Mouse (Mus musculus): Measurements from ENCODE around the gene Tmigd1. TPM values are rescaled to one million over a fixed set of nuclear protein-coding genes. Genes with fewer than 3 reads are reported as not detected.

The Tmigd1 gene
- 0.06 TPM in 1 of 2 replicates, not detected in the other for polyA plus RNA-seq (2015; fragmentation: Nextera tagmentation; extraction: Ambion mirVana)

GRCm38 (mm10) chr11:76901579-76902361 is at the start of gene Tmigd1:
Gene Tmigd1 (plus strand): TSS chr11:76902159.
- Histone ChIP-seq H3K4me3 (ENCODE audit: low read depth, low read length) (no peak within 1 kb of the TSS), H3K27ac (ENCODE audit: low read length) (no peak within 1 kb of the TSS), H3K27me3 (ENCODE audit: control insufficient read depth, insufficient read depth, low read depth, low read length) (no peaks in the 10 kb centered on the region), H3K4me1 (ENCODE audit: control insufficient read depth, low read depth, low read length) (peaks cover 3% of the 10 kb centered on the region), H3K9me3 (replicated peaks; ENCODE audit: control insufficient read depth, low read length) (no peaks in the 10 kb centered on the region), H3K4me2 (ENCODE audit: low read depth, low read length) (no peak within 1 kb of the TSS), H3K36me3 (ENCODE audit: control insufficient read depth, insufficient read depth) (no peaks in the 10 kb centered on the region), H3K9ac (ENCODE audit: low read depth, low read length) (no peak within 1 kb of the TSS)
- WGBS (ENCODE audit: insufficient replicate concordance), result 52% methylated on average over 7 of the region's 7 CpGs
- ATAC-seq (ENCODE audit: low read depth), result no peak

DNA sequence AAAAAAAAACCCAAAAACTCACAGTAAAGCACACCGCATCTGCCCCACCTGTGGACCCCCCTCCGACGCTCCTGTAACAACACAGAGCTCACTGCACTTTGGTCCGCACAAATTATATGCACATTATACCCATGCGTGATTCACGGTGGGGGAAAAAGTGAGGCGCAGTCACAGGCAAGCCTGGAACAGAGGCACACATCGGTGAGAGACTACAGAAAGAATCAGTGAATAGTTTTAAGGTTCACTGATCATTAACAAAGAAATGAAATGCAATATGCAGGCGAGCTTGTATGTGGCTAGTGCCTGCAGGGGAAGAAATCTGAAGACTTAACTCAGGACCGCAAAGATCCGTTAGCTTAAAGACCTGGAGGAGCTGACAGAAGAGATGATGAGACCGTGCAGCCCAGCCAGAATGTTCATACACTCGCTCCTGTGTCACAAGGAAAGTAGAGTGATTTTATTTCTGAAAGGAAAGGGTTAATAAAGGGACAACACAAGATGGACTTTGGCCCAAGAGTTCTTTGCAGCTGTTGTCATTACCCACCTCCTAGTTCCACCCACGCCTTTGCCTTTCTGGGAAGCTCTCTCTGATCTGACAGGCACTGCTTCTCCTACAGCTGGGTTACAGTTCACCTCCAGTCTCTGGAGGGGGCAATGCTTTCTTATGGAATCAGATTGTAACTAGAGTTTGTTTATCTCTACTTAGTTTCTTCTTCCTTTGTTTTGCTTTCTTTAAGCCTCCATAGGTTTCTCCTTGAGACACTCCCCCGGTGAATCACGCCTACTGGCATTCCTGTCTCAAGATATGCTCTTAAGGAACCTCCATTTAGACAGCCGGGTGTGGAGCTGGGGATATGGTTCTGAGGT is 47.3 kb upstream of the Tmigd1 start:
- peak; percentile 74 for ATAC-seq (ENCODE audit: low read depth)
- no peak overlapping the region for H3K4me3 ChIP-seq (ENCODE audit: low read depth, low read length)
- H3K27ac ChIP-seq (ENCODE audit: low read length), result 0 out of 2 replicates have a peak overlapping the region, but pooled peaks have one; percentile 16
- 63% methylated on average over 17 of the region's 17 CpGs for WGBS (ENCODE audit: insufficient replicate concordance)
- no peaks in the 10 kb centered on the region for H3K9me3 ChIP-seq (replicated peaks; ENCODE audit: control insufficient read depth, low read length)
- no peaks in the 10 kb centered on the region for H3K27me3 ChIP-seq (ENCODE audit: control insufficient read depth, insufficient read depth, low read depth, low read length)
- no peaks in the 10 kb centered on the region; the same call in 1 of the 2 replicates for H3K4me1 ChIP-seq (ENCODE audit: control insufficient read depth, low read depth, low read length)
- no peak overlapping the region for H3K4me2 ChIP-seq (ENCODE audit: low read depth, low read length)
- H3K9ac ChIP-seq (ENCODE audit: low read depth, low read length), result no peak overlapping the region
- no peaks in the 10 kb centered on the region for H3K36me3 ChIP-seq (ENCODE audit: control insufficient read depth, insufficient read depth)

- H3K27ac ChIP-seq (ENCODE audit: low read length), result no peak overlapping the region
- H3K4me2 ChIP-seq (ENCODE audit: low read depth, low read length), result no peak overlapping the region
- no peak overlapping the region for H3K4me3 ChIP-seq (ENCODE audit: low read depth, low read length)
- no peak for ATAC-seq (ENCODE audit: low read depth)
- no peaks in the 10 kb centered on the region for H3K36me3 ChIP-seq (ENCODE audit: control insufficient read depth, insufficient read depth)
- H3K9ac ChIP-seq (ENCODE audit: low read depth, low read length), result no peak overlapping the region
- H3K9me3 ChIP-seq (replicated peaks; ENCODE audit: control insufficient read depth, low read length), result no peaks in the 10 kb centered on the region
- H3K4me1 ChIP-seq (ENCODE audit: control insufficient read depth, low read depth, low read length), result no peaks in the 10 kb centered on the region; the same call in 1 of the 2 replicates
- no peaks in the 10 kb centered on the region for H3K27me3 ChIP-seq (ENCODE audit: control insufficient read depth, insufficient read depth, low read depth, low read length)
- 64% methylated on average over 2 of the region's 2 CpGs for WGBS (ENCODE audit: insufficient replicate concordance)
Observed at GRCm38 (mm10) chr11:76856601-76857000, 45.4 kb upstream of the Tmigd1 start.

GRCm38 (mm10) chr11:76857111-76857510 is 44.8 kb upstream of the Tmigd1 start:
- no peak overlapping the region for H3K4me2 ChIP-seq (ENCODE audit: low read depth, low read length)
- H3K9ac ChIP-seq (ENCODE audit: low read depth, low read length), result no peak overlapping the region
- no peaks in the 10 kb centered on the region for H3K9me3 ChIP-seq (replicated peaks; ENCODE audit: control insufficient read depth, low read length)
- H3K4me1 ChIP-seq (ENCODE audit: control insufficient read depth, low read depth, low read length), result no peaks in the 10 kb centered on the region; the same call in 1 of the 2 replicates
- ATAC-seq (ENCODE audit: low read depth), result no peak
- H3K36me3 ChIP-seq (ENCODE audit: control insufficient read depth, insufficient read depth), result no peaks in the 10 kb centered on the region
- 40% methylated on average over 7 of the region's 7 CpGs for WGBS (ENCODE audit: insufficient replicate concordance)
- no peak overlapping the region for H3K4me3 ChIP-seq (ENCODE audit: low read depth, low read length)
- no peak overlapping the region for H3K27ac ChIP-seq (ENCODE audit: low read length)
- H3K27me3 ChIP-seq (ENCODE audit: control insufficient read depth, insufficient read depth, low read depth, low read length), result no peaks in the 10 kb centered on the region

DNA sequence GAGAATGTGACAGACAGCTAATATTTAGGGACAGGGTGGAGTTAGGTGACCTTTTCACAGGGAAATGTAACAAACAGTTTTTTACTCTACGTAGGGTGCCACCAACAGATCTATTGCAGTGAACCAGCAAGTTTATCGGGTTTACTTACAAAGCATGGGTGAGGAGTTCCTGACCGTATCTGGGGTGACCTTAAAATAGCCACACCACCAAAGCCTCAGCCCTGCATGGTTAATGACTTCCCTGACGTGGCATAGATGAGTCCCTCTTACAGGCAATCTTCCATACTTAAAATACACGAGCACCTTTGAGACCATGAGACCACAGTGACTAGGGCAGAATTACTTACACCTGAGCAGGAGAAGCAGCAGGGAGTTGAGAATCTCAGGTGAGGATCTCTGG is 43.2 kb upstream of the Tmigd1 start:
- H3K9ac ChIP-seq (ENCODE audit: low read depth, low read length), result no peak overlapping the region
- H3K4me3 ChIP-seq (ENCODE audit: low read depth, low read length), result no peak overlapping the region
- ATAC-seq (ENCODE audit: low read depth), result no peak
- no peaks in the 10 kb centered on the region for H3K36me3 ChIP-seq (ENCODE audit: control insufficient read depth, insufficient read depth)
- H3K4me2 ChIP-seq (ENCODE audit: low read depth, low read length), result no peak overlapping the region
- no peaks in the 10 kb centered on the region; the same call in 1 of the 2 replicates for H3K4me1 ChIP-seq (ENCODE audit: control insufficient read depth, low read depth, low read length)
- H3K27me3 ChIP-seq (ENCODE audit: control insufficient read depth, insufficient read depth, low read depth, low read length), result no peaks in the 10 kb centered on the region
- no peaks in the 10 kb centered on the region for H3K9me3 ChIP-seq (replicated peaks; ENCODE audit: control insufficient read depth, low read length)
- H3K27ac ChIP-seq (ENCODE audit: low read length), result no peak overlapping the region
- WGBS (ENCODE audit: insufficient replicate concordance), result 22% methylated on average over 5 of the region's 5 CpGs

GRCm38 (mm10) chr11:76859261-76859660 is 42.7 kb upstream of the Tmigd1 start:
- Histone ChIP-seq H3K4me3 (ENCODE audit: low read depth, low read length) (no peak overlapping the region), H3K9me3 (replicated peaks; ENCODE audit: control insufficient read depth, low read length) (no peaks in the 10 kb centered on the region), H3K4me1 (ENCODE audit: control insufficient read depth, low read depth, low read length) (no peaks in the 10 kb centered on the region; the same call in 1 of the 2 replicates), H3K36me3 (ENCODE audit: control insufficient read depth, insufficient read depth) (no peaks in the 10 kb centered on the region), H3K27me3 (ENCODE audit: control insufficient read depth, insufficient read depth, low read depth, low read length) (no peaks in the 10 kb centered on the region), H3K9ac (ENCODE audit: low read depth, low read length) (no peak overlapping the region), H3K27ac (ENCODE audit: low read length) (no peak overlapping the region), H3K4me2 (ENCODE audit: low read depth, low read length) (no peak overlapping the region)
- ATAC-seq (ENCODE audit: low read depth), result no peak
- WGBS (ENCODE audit: insufficient replicate concordance), result 22% methylated on average over 5 of the region's 5 CpGs

- H3K4me3 ChIP-seq (ENCODE audit: low read depth, low read length), result no peak overlapping the region
- no peak for ATAC-seq (ENCODE audit: low read depth)
- H3K27me3 ChIP-seq (ENCODE audit: control insufficient read depth, insufficient read depth, low read depth, low read length), result no peaks in the 10 kb centered on the region
- no peak overlapping the region for H3K4me2 ChIP-seq (ENCODE audit: low read depth, low read length)
- H3K27ac ChIP-seq (ENCODE audit: low read length), result no peak overlapping the region
- no peak overlapping the region for H3K9ac ChIP-seq (ENCODE audit: low read depth, low read length)
- no peaks in the 10 kb centered on the region for H3K36me3 ChIP-seq (ENCODE audit: control insufficient read depth, insufficient read depth)
- no peaks in the 10 kb centered on the region for H3K9me3 ChIP-seq (replicated peaks; ENCODE audit: control insufficient read depth, low read length)
- H3K4me1 ChIP-seq (ENCODE audit: control insufficient read depth, low read depth, low read length), result no peaks in the 10 kb centered on the region; the same call in 1 of the 2 replicates
- WGBS (ENCODE audit: insufficient replicate concordance), result 83% methylated on average over 3 of the region's 3 CpGs
Observed at GRCm38 (mm10) chr11:76861185-76861584, 40.8 kb upstream of the Tmigd1 start.

- H3K27me3 ChIP-seq (ENCODE audit: control insufficient read depth, insufficient read depth, low read depth, low read length), result no peaks in the 10 kb centered on the region
- H3K9ac ChIP-seq (ENCODE audit: low read depth, low read length), result no peak overlapping the region
- no peak overlapping the region for H3K27ac ChIP-seq (ENCODE audit: low read length)
- no peaks in the 10 kb centered on the region for H3K36me3 ChIP-seq (ENCODE audit: control insufficient read depth, insufficient read depth)
- no peaks in the 10 kb centered on the region for H3K9me3 ChIP-seq (replicated peaks; ENCODE audit: control insufficient read depth, low read length)
- 58% methylated on average over 11 of the region's 11 CpGs for WGBS (ENCODE audit: insufficient replicate concordance)
- H3K4me3 ChIP-seq (ENCODE audit: low read depth, low read length), result no peak overlapping the region
- H3K4me2 ChIP-seq (ENCODE audit: low read depth, low read length), result no peak overlapping the region
- no peak for ATAC-seq (ENCODE audit: low read depth)
- H3K4me1 ChIP-seq (ENCODE audit: control insufficient read depth, low read depth, low read length), result no peaks in the 10 kb centered on the region
Observed at GRCm38 (mm10) chr11:76872556-76873234, 29.3 kb upstream of the Tmigd1 start.

All from liver, embryonic 16.5 days (tissue).